In the genomic region with DNA sequence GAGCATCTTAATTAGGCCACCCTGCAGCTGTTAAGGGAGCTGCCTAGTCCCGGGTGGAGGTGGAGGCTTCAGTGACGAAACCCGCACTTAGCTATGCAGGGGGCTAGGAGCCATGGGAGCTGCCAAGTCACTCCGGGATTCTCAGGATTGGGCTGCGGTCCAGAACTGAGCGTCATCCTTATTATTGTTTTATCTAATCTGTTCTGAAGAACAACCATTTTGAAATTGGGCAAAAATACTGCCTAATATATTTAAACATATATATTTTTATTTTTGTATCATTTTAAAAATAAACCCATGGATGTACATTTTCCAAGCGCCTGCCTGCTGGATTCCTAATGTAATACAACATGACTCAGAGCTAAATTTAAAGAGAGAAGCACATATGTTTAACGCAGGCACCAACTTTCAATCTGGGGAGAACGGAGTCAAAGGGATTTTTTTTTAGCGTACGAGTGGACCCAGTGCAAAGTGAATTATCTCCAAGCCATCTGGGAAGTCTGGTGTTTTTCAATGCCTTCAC, we compare ENCODE assay signal across 13 mouse cellular contexts. TPM values are rescaled to one million over a fixed set of nuclear protein-coding genes. Genes with fewer than 3 reads are reported as not detected.
DNase-seq lines count a peak whose midpoint lies in the region; ATAC-seq and TF ChIP-seq lines count a peak whose summit lies in the region.
"Had no signal": no experiment of that assay in that cellular context is flagged by ENCODE, and none has a peak within 500 bp of the region (broad histone marks: within the 10 kb centered on the region; RNA-seq: fewer than 3 reads in every experiment).

No protein-coding gene starts in this region.

- WGBS in hindbrain, embryonic 16.5 days, result 48% methylated on average over 11 of the region's 11 CpGs
- WGBS in hindbrain, embryonic 13.5 days, result 63% methylated on average over 11 of the region's 11 CpGs
- WGBS in forebrain, postnatal 0 days, result 36% methylated on average over 11 of the region's 11 CpGs

- no peaks in the 10 kb centered on the region for H3K9me3 ChIP-seq in hindbrain, embryonic 16.5 days (ENCODE audit: control insufficient read depth, low read length)
- no peaks in the 10 kb centered on the region for H3K9me3 ChIP-seq in hindbrain, embryonic 13.5 days
- H3K9me3 ChIP-seq in forebrain, postnatal 0 days (ENCODE audit: low read length), result no peaks in the 10 kb centered on the region
- H3K9me3 ChIP-seq: liver, embryonic 15.5 days had no signal

- TF ChIP-seq CTCF in forebrain, postnatal 0 days (IDR thresholded peaks at IDR 0.05; ENCODE audit: low read depth), result no peak

- H3K4me1 ChIP-seq in hindbrain, embryonic 16.5 days (ENCODE audit: control insufficient read depth, insufficient read depth, low read depth, low read length), result peaks cover 3% of the 10 kb centered on the region; the same call in 1 of the 2 replicates
- no peaks in the 10 kb centered on the region; the same call in 1 of the 2 replicates for H3K4me1 ChIP-seq in hindbrain, embryonic 13.5 days (replicated peaks)
- peaks cover 12% of the 10 kb centered on the region; the same call in 1 of the 2 replicates for H3K4me1 ChIP-seq in forebrain, postnatal 0 days (ENCODE audit: insufficient read depth)
- H3K4me1 ChIP-seq: liver, embryonic 15.5 days had no signal

- no peak overlapping the region for H3K4me3 ChIP-seq in hindbrain, embryonic 16.5 days (ENCODE audit: low read length)
- no peak overlapping the region for H3K4me3 ChIP-seq in hindbrain, embryonic 13.5 days
- no peak overlapping the region for H3K4me3 ChIP-seq in forebrain, postnatal 0 days (ENCODE audit: low read depth, low read length)
- H3K4me3 ChIP-seq: liver, embryonic 15.5 days had no signal

- peak; percentile 83 for DNase-seq in forebrain, postnatal 0 days
- DNase-seq in left cerebral cortex, adult 11 months (ENCODE audit: low spot score), result peak; percentile 42
- DNase-seq in right cerebral cortex, postnatal 10 days (ENCODE audit: low spot score in 2 of 2), result peak; percentile 87 to 89
- no peak for DNase-seq in ovary, adult 18-20 months (ENCODE audit: low spot score)
- DNase-seq in gastrocnemius, postnatal 14 days, result no peak
- no peak for DNase-seq in urinary bladder, adult 2 months (ENCODE audit: low spot score)
- DNase-seq: gastrocnemius, postnatal 36 days; heart, postnatal 4 days; kidney, postnatal 14 days; thymus, postnatal 14 days had no signal

- no peak overlapping the region for H3K27ac ChIP-seq in hindbrain, embryonic 16.5 days (ENCODE audit: low read depth, low read length)
- no peak overlapping the region for H3K27ac ChIP-seq in hindbrain, embryonic 13.5 days
- peak overlapping the region; percentile 50; the same call in 1 of the 2 replicates for H3K27ac ChIP-seq in forebrain, postnatal 0 days (ENCODE audit: low read depth, low read length)
- H3K27ac ChIP-seq: liver, embryonic 15.5 days had no signal

- H3K36me3 ChIP-seq in hindbrain, embryonic 16.5 days (ENCODE audit: control insufficient read depth, insufficient read depth, low read length), result no peaks in the 10 kb centered on the region
- H3K36me3 ChIP-seq in hindbrain, embryonic 13.5 days, result no peaks in the 10 kb centered on the region
- no peaks in the 10 kb centered on the region for H3K36me3 ChIP-seq in forebrain, postnatal 0 days (ENCODE audit: insufficient read depth)
- H3K36me3 ChIP-seq: liver, embryonic 15.5 days had no signal

- ATAC-seq in hindbrain, embryonic 16.5 days, result no peak
- ATAC-seq in hindbrain, embryonic 13.5 days (ENCODE audit: low FRiP score), result no peak
- peak; percentile 78 for ATAC-seq in forebrain, postnatal 0 days

- H3K9ac ChIP-seq in hindbrain, embryonic 16.5 days (ENCODE audit: low read depth, low read length), result no peak overlapping the region; the same call in 1 of the 2 replicates
- H3K9ac ChIP-seq in hindbrain, embryonic 13.5 days, result no peak overlapping the region
- no peak overlapping the region for H3K9ac ChIP-seq in forebrain, postnatal 0 days
- H3K9ac ChIP-seq: liver, embryonic 15.5 days had no signal

- intact Hi-C loops in gastrocnemius, postnatal 14 days (cut with DNase I; ENCODE audit: low total_unique reads), result no loop called here

- H3K27me3 ChIP-seq in hindbrain, embryonic 16.5 days (replicated peaks; ENCODE audit: control insufficient read depth, insufficient read depth, low read length), result no peaks in the 10 kb centered on the region
- no peaks in the 10 kb centered on the region for H3K27me3 ChIP-seq in hindbrain, embryonic 13.5 days
- H3K27me3 ChIP-seq in forebrain, postnatal 0 days (ENCODE audit: insufficient read depth, low read length), result no peaks in the 10 kb centered on the region
- H3K27me3 ChIP-seq: liver, embryonic 15.5 days had no signal

- peak overlapping the region; percentile 25; the same call in 1 of the 2 replicates for H3K4me2 ChIP-seq in hindbrain, embryonic 16.5 days (ENCODE audit: low read length)
- H3K4me2 ChIP-seq in hindbrain, embryonic 13.5 days, result no peak overlapping the region
- peak overlapping the region; percentile 33 for H3K4me2 ChIP-seq in forebrain, postnatal 0 days (ENCODE audit: low read depth)
- H3K4me2 ChIP-seq: liver, embryonic 15.5 days had no signal

RNA-seq across cellular contexts. Expression of gene Med27, which starts 26.3 kb away (rescaled TPM):
- 60.2 and 63.3 TPM in 2 replicates for polyA plus RNA-seq in hindbrain, embryonic 16.5 days (2015; fragmentation: Nextera tagmentation; extraction: Ambion mirVana)
- polyA plus RNA-seq in hindbrain, embryonic 13.5 days (2015; fragmentation: Nextera tagmentation; extraction: Ambion mirVana), result 74.3 and 85.3 TPM in 2 replicates
- total RNA-seq in forebrain, postnatal 0 days (2014; rRNA removed), result 60.1 and 62.3 TPM in 2 replicates
- 71.2 and 76.0 TPM in 2 replicates for polyA plus RNA-seq in forebrain, postnatal 0 days (2015; fragmentation: Nextera tagmentation; extraction: Ambion mirVana)
- total RNA-seq in gastrocnemius, postnatal 14 days (2021), result 10 to 100 TPM; 12.7 to 14.4 TPM
- 29.8 and 40.2 TPM in 2 replicates for polyA plus RNA-seq in urinary bladder, adult 2 months (2012; rRNA removed)

Comparison
In these comparisons a context has a peak if more than half of its experiments do, and no peak if none do; other contexts are left out.
1. DNase-seq: peak in forebrain, postnatal 0 days (single experiment), left cerebral cortex, adult 11 months (single experiment) and right cerebral cortex, postnatal 10 days (2 of 2); none in ovary, adult 18-20 months (single experiment), gastrocnemius, postnatal 14 days (single experiment) and urinary bladder, adult 2 months (single experiment).